Mouse (Mus musculus) olfactory bulb, adult 2 months (tissue): ENCODE measurements at regions not wholly inside any gene's neighbourhood (a gene's known extent, or its start where the extent isn't known, plus 50 kb on each side); places are given as distances from the start of the nearest gene placed in this dataset.

Experiments
- H3K27ac ChIP-seq: fragments of 200-500 bp; 2 replicates; pipeline ENCODE4 v1.5.1; 2012; ENCODE audit warnings: low read depth, low read length; ENCODE audit not compliant: insufficient read depth
- H3K4me1 ChIP-seq: fragments of 200-500 bp; 2 replicates; pipeline ENCODE4 v1.6.1; 2012; ENCODE audit warnings: low read length; ENCODE audit not compliant: control insufficient read depth, insufficient read depth
- H3K4me3 ChIP-seq: fragments of 200-500 bp; 2 replicates; pipeline ENCODE4 v1.5.1; 2012; ENCODE audit warnings: mild to moderate bottlenecking, low read depth, low read length, moderate library complexity; ENCODE audit not compliant: insufficient read depth
- CTCF ChIP-seq: fragments of 200-500 bp; IDR thresholded peaks from 2 replicates; pipeline ENCODE4 v1.5.1; 2012; ENCODE audit warnings: low read depth, mild to moderate bottlenecking, low read length, moderate library complexity; ENCODE audit not compliant: insufficient read depth
- POLR2A ChIP-seq: fragments of 200-500 bp; IDR thresholded peaks from 2 replicates; pipeline ENCODE4 v1.6.1; 2012; ENCODE audit warnings: mild to moderate bottlenecking, low read depth, low read length, moderate library complexity; ENCODE audit not compliant: insufficient read depth
- whole genome bisulfite sequencing: fragments of 180-500 bp; shearing (Covaris S2); methylation state at CpG from one replicate; pipeline ENCODE4 v1.1.7; 2018; 5-methylcytosine and 5-hydroxymethylcytosine counted together

DNA sequence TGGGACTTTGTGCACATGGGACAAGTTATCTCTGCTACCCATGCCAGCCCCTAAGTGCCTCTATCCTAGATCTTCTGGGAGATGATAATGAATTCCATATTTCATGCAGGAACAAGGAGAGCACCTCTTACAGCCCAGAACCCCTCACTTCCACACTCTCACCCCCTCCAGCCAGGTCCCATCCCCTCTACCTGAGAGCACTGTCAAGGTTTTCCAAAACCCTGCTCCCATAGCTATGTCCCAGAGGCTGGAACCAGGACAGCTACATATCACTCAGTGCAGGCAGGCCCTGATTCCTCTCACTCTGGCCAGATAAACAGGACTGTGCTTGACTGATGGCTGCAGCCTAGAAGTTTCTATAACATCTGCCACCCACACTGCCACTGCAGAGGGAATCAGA lies 125.3 kb upstream of the Irx4 start:
- TF ChIP-seq CTCF (no peak), POLR2A (no peak)
- no peak overlapping the region for H3K27ac ChIP-seq
- no peaks in the 10 kb centered on the region for H3K4me1 ChIP-seq
- H3K4me3 ChIP-seq = no peak overlapping the region

DNA sequence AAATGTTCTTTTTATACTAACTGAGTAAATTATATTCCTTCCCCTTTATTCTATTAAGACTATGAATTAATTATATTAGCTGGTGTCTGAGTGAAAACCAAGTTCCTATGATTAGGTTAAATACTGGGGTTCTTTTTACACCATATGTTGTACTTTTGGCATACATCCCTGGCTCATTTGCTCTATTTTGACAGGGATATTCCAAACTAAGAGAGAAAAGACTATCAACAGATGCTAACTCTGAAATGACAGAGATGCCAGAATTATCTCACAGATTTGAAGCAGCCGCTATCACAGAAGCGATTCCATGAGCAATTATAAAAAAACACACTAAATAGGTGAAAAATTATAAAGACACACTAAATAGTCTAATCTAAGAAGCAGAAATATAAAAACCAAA lies 119.0 kb upstream of the Irx4 start:
- 84% methylated on average over 2 of the region's 2 CpGs for WGBS
- TF ChIP-seq CTCF = no peak
- TF ChIP-seq POLR2A = no peak
- H3K4me1 ChIP-seq = no peaks in the 10 kb centered on the region
- no peak overlapping the region for H3K27ac ChIP-seq
- H3K4me3 ChIP-seq = no peak overlapping the region

GRCm38 (mm10) chr13:73158016-73158415 lies 102.3 kb upstream of the Irx4 start:
- Histone ChIP-seq H3K27ac (no peak overlapping the region), H3K4me1 (peaks cover 5% of the 10 kb centered on the region), H3K4me3 (no peak overlapping the region)
- TF ChIP-seq POLR2A = no peak
- no peak for TF ChIP-seq CTCF
- WGBS = 90% methylated on average over 7 of the region's 7 CpGs

DNA sequence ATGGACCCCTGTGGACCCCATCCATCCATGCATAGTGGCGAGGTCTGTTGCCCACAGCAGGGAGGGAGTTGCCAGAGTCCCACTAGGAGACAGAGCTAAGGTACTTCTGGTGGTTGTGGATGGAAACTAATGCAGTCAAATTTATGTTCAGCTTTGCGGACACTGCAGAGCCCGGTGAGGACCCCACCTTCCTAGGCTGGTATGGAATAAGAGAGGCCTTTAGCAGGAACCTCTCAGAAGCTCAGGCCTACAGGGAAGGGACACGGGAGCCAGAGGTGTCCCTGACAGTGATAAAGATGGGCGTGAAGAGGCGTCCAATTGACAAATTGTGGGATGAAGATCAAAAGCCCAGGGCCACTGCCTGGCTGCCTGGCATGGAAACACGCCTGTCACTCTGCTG lies 100.8 kb upstream of the Irx4 start:
- Histone ChIP-seq H3K4me1 (peaks cover 5% of the 10 kb centered on the region), H3K4me3 (no peak overlapping the region), H3K27ac (no peak overlapping the region)
- no peak for TF ChIP-seq POLR2A
- TF ChIP-seq CTCF = no peak
- WGBS = 76% methylated on average over 7 of the region's 7 CpGs

- H3K4me3 ChIP-seq = 0 out of 2 replicates have a peak overlapping the region, but pooled peaks have one; percentile 19
- no peak for TF ChIP-seq POLR2A
- no peak for TF ChIP-seq CTCF
- no peak overlapping the region for H3K27ac ChIP-seq
- H3K4me1 ChIP-seq = peaks cover 5% of the 10 kb centered on the region
- 27% methylated on average over 9 of the region's 9 CpGs for WGBS
These were observed 100.4 kb upstream of the Irx4 start for GRCm38 (mm10) chr13:73159865-73160264.

DNA sequence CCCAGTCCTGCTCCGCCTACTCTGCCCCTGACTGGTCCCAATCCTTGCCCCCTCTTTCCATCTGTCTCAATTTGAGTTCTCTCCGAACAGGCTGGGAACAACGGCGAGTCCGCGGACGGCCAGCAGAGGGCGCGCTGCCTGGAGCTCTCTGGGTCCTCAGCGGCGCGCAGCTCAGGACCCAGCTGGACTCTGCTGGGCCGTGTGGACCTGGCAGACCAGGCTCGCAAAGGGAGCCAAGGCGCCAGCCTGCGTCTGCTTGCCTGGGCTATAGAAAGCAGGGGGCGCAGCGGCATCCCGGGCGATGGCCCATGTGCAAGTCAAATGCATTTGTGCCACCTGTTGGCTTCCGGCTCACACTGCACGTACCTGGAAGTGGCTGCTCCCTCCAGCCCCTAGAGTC lies 100.0 kb upstream of the Irx4 start:
- H3K4me3 ChIP-seq = peak overlapping the region; percentile 19

DNA sequence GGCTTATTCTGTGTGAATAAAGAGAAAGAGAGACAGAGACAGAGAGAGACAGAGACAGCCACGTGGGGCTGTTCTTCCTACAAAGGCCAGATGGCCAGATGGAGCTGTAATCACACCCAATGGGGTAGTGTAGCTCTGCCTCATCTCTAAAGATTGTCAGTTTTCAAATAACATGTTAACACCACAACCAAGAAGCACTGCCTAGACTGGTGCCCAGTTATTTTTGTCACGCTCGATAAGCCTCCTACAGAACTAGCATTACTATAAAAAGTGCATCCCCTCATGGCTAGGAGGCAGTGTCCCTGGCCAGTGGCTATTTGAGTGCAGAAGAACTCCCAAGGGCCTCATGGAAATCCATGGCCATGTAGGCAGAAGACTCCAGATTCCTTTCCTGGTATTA lies 90.0 kb upstream of the Irx4 start:
- no peak overlapping the region for H3K27ac ChIP-seq

More for the DNA sequence above, 100.0 kb upstream of the Irx4 start:
- Histone ChIP-seq H3K4me1 (peaks cover 5% of the 10 kb centered on the region), H3K27ac (no peak overlapping the region)
- TF ChIP-seq CTCF = peak; percentile 97
- no peak for TF ChIP-seq POLR2A
- WGBS = under 1% methylated on average over 22 of the region's 22 CpGs

GRCm38 (mm10) chr13:73207931-73208448 lies 52.3 kb upstream of the Irx4 start:
- TF ChIP-seq CTCF = no peak
- no peak for TF ChIP-seq POLR2A
- H3K4me1 ChIP-seq = no peaks in the 10 kb centered on the region
- 85% methylated on average over 3 of the region's 3 CpGs for WGBS

More for the DNA sequence above, 90.0 kb upstream of the Irx4 start:
- TF ChIP-seq POLR2A (no peak), CTCF (no peak)
- no peaks in the 10 kb centered on the region for H3K4me1 ChIP-seq
- 70% methylated on average over 3 of the region's 3 CpGs for WGBS
- no peak overlapping the region for H3K4me3 ChIP-seq

More at GRCm38 (mm10) chr13:73207931-73208448, 52.3 kb upstream of the Irx4 start:
- Histone ChIP-seq H3K4me3 (no peak overlapping the region), H3K27ac (no peak overlapping the region)
